Mouse (Mus musculus): ENCODE results near the gene Lca5. TPM values are rescaled to one million over a fixed set of nuclear protein-coding genes. Genes with fewer than 3 reads are reported as not detected.

Gene Lca5
- not detected in 2 replicates for polyA plus RNA-seq (2012; ENCODE audit: insufficient read depth, insufficient read length, low replicate concordance, missing spikeins)

DNA sequence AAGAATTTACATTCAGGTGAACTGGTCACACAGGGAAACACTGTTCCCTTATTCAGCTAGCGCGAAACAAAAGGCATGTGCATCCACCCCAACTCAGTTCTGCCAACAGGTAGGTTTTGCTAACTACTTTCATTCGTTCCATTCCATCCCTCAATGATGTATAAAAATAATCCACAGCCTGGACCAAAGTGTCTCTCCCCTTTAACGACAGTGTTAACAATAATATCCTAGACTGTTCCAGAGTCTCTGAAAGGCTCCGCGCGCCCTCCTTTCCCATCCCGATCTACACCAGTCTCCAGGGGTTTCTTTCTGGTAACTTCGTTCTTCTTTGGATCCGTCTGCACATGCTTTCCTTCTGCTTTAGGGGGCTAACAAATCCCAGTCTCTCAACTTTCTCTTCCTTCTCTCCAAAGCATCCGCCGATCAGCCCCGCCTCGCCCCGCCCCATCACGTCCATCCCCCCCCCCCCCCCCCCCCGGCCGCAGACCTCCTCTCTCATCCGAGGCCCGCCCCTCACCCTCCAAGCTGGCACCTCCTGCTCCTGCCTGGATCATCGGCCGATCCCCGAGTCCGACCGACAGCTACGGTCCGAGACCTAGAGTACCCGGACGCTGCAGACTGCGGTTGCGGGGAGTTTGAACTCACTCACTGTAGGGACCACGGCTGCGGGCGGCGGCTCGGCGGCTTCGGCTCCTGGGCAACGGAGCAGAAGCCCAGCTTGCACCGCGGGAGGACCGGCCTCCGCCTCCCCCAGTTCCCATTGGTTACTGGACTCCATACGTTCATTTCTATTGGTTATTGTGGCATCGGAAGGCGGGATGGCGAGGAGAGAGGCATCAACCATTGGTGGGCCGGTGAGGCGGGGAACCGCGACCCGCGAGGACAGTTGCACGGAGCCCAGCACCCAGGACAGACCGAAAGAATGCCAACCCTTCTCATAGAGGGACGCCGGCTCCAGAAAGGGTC, at the start of gene Lca5:
Gene Lca5, minus strand, starts transcription at position 736 of the 966 bp plus-strand sequence.
- WGBS: 1% methylated on average over 51 of the region's 57 CpGs
- H3K4me1 ChIP-seq (ENCODE audit: control insufficient read depth, insufficient read depth, low read length): peaks cover 2% of the 10 kb centered on the region; the same call in 1 of the 2 replicates
- peak within 1 kb of the TSS; percentile 85 for H3K27ac ChIP-seq (ENCODE audit: insufficient read depth, low read depth, low read length)
- TF ChIP-seq CTCF (IDR thresholded peaks at IDR 0.05; ENCODE audit: insufficient read depth, low read depth, low read length) (no peak), POLR2A (IDR thresholded peaks at IDR 0.05; ENCODE audit: insufficient read depth, low read depth, low read length) (peak; percentile 57)
- peak within 1 kb of the TSS; percentile 89 for H3K4me3 ChIP-seq (ENCODE audit: insufficient read depth, low read depth, low read length)

DNA sequence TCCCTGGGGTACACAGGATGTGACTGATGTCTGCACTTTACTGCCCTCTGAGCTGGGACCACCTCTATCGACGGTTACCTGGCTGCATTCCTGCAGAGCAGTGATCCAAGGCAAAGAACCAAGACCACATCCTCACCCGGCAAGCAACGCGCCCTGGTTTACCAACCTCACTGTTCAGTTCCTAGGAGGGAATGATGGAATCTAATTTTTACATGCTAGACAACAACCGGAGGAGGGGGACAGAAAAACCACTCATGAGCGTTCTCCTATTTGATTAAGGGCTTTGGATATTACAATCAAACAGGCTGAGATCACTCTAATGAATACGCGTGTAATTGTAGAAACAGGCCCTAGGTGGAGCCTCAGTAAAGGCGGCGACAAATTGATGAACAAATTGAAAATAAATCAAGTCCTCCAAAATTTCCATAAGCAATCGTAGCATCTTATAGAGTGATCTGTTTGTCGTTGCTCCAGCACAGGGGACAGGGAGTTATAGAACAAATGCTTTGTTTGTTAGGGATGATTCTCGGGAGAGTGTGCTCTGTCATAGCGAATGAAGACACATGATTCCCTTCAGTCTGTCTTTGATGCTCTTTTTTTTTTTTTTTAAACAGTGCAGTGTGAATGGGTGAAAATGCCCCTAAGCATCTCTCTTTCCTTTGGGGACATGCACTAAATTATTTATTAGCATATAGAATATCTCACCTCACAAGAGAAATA, 47.7 kb upstream of the Lca5 start:
- Histone ChIP-seq H3K4me1 (ENCODE audit: control insufficient read depth, insufficient read depth, low read length) (peaks cover 5% of the 10 kb centered on the region), H3K27ac (ENCODE audit: insufficient read depth, low read depth, low read length) (peak overlapping the region; percentile 55), H3K4me3 (ENCODE audit: insufficient read depth, low read depth, low read length) (no peak overlapping the region)
- 30% methylated on average over 15 of the region's 15 CpGs for WGBS
- no peak for TF ChIP-seq CTCF (IDR thresholded peaks at IDR 0.05; ENCODE audit: insufficient read depth, low read depth, low read length)
- TF ChIP-seq POLR2A (IDR thresholded peaks at IDR 0.05; ENCODE audit: insufficient read depth, low read depth, low read length): no peak

GRCm38 (mm10) chr9:83487771-83488470, 47.0 kb upstream of the Lca5 start:
- Histone ChIP-seq H3K4me1 (ENCODE audit: control insufficient read depth, insufficient read depth, low read length) (peaks cover 5% of the 10 kb centered on the region), H3K27ac (ENCODE audit: insufficient read depth, low read depth, low read length) (peak overlapping the region; percentile 55), H3K4me3 (ENCODE audit: insufficient read depth, low read depth, low read length) (no peak overlapping the region)
- 27% methylated on average over 9 of the region's 9 CpGs for WGBS
- TF ChIP-seq POLR2A (IDR thresholded peaks at IDR 0.05; ENCODE audit: insufficient read depth, low read depth, low read length) (no peak), CTCF (IDR thresholded peaks at IDR 0.05; ENCODE audit: insufficient read depth, low read depth, low read length) (no peak)

GRCm38 (mm10) chr9:83485966-83486365, 45.0 kb upstream of the Lca5 start:
- Histone ChIP-seq H3K27ac (ENCODE audit: insufficient read depth, low read depth, low read length) (no peak overlapping the region), H3K4me3 (ENCODE audit: insufficient read depth, low read depth, low read length) (no peak overlapping the region), H3K4me1 (ENCODE audit: control insufficient read depth, insufficient read depth, low read length) (peaks cover 5% of the 10 kb centered on the region)
- WGBS: 89% methylated on average over 3 of the region's 3 CpGs
- TF ChIP-seq POLR2A (IDR thresholded peaks at IDR 0.05; ENCODE audit: insufficient read depth, low read depth, low read length) (no peak), CTCF (IDR thresholded peaks at IDR 0.05; ENCODE audit: insufficient read depth, low read depth, low read length) (no peak)

DNA sequence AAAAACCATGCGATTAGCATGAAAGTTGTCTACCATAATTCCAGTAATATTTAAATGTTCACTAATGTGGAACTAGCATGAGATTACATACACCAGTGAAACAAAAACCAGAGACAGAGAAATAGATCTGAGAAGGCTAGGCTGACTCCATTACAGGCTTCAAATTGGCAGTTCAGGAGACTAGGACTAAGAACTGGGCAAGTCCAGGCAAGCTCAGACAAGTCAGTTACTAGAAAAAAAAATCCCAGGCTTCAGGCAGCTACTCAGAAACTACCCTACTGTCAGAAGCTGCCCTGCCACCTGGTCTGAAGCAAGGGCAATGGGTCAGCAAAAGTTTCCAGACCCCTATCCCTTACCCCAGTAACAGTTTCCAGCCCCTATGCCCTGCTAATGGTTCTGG, 44.4 kb upstream of the Lca5 start:
- TF ChIP-seq POLR2A (IDR thresholded peaks at IDR 0.05; ENCODE audit: insufficient read depth, low read depth, low read length) (no peak), CTCF (IDR thresholded peaks at IDR 0.05; ENCODE audit: insufficient read depth, low read depth, low read length) (no peak)
- no peak overlapping the region for H3K4me3 ChIP-seq (ENCODE audit: insufficient read depth, low read depth, low read length)
- peaks cover 5% of the 10 kb centered on the region for H3K4me1 ChIP-seq (ENCODE audit: control insufficient read depth, insufficient read depth, low read length)
- no peak overlapping the region for H3K27ac ChIP-seq (ENCODE audit: insufficient read depth, low read depth, low read length)
- WGBS: 96% methylated on average over 1 of the region's 1 CpGs

GRCm38 (mm10) chr9:83483419-83483818, 42.5 kb upstream of the Lca5 start:
- TF ChIP-seq POLR2A (IDR thresholded peaks at IDR 0.05; ENCODE audit: insufficient read depth, low read depth, low read length): no peak
- TF ChIP-seq CTCF (IDR thresholded peaks at IDR 0.05; ENCODE audit: insufficient read depth, low read depth, low read length): no peak
- WGBS: 94% methylated on average over 4 of the region's 4 CpGs

GRCm38 (mm10) chr9:83482176-83482949, 41.4 kb upstream of the Lca5 start:
- H3K4me3 ChIP-seq (ENCODE audit: insufficient read depth, low read depth, low read length): no peak overlapping the region
- no peak for TF ChIP-seq POLR2A (IDR thresholded peaks at IDR 0.05; ENCODE audit: insufficient read depth, low read depth, low read length)
- no peak for TF ChIP-seq CTCF (IDR thresholded peaks at IDR 0.05; ENCODE audit: insufficient read depth, low read depth, low read length)
- 86% methylated on average over 4 of the region's 4 CpGs for WGBS
- H3K27ac ChIP-seq (ENCODE audit: insufficient read depth, low read depth, low read length): no peak overlapping the region
- H3K4me1 ChIP-seq (ENCODE audit: control insufficient read depth, insufficient read depth, low read length): no peaks in the 10 kb centered on the region

More at GRCm38 (mm10) chr9:83483419-83483818, 42.5 kb upstream of the Lca5 start:
- no peak overlapping the region for H3K4me3 ChIP-seq (ENCODE audit: insufficient read depth, low read depth, low read length)
- no peak overlapping the region for H3K27ac ChIP-seq (ENCODE audit: insufficient read depth, low read depth, low read length)
- H3K4me1 ChIP-seq (ENCODE audit: control insufficient read depth, insufficient read depth, low read length): peaks cover 4% of the 10 kb centered on the region

GRCm38 (mm10) chr9:83469871-83470270, 28.9 kb upstream of the Lca5 start:
- no peak for TF ChIP-seq CTCF (IDR thresholded peaks at IDR 0.05; ENCODE audit: insufficient read depth, low read depth, low read length)
- TF ChIP-seq POLR2A (IDR thresholded peaks at IDR 0.05; ENCODE audit: insufficient read depth, low read depth, low read length): no peak
- H3K27ac ChIP-seq (ENCODE audit: insufficient read depth, low read depth, low read length): no peak overlapping the region
- H3K4me3 ChIP-seq (ENCODE audit: insufficient read depth, low read depth, low read length): no peak overlapping the region
- WGBS: 70% methylated on average over 2 of the region's 2 CpGs
- no peaks in the 10 kb centered on the region for H3K4me1 ChIP-seq (ENCODE audit: control insufficient read depth, insufficient read depth, low read length)

All from olfactory bulb, adult 2 months (tissue).